In the genomic region with DNA sequence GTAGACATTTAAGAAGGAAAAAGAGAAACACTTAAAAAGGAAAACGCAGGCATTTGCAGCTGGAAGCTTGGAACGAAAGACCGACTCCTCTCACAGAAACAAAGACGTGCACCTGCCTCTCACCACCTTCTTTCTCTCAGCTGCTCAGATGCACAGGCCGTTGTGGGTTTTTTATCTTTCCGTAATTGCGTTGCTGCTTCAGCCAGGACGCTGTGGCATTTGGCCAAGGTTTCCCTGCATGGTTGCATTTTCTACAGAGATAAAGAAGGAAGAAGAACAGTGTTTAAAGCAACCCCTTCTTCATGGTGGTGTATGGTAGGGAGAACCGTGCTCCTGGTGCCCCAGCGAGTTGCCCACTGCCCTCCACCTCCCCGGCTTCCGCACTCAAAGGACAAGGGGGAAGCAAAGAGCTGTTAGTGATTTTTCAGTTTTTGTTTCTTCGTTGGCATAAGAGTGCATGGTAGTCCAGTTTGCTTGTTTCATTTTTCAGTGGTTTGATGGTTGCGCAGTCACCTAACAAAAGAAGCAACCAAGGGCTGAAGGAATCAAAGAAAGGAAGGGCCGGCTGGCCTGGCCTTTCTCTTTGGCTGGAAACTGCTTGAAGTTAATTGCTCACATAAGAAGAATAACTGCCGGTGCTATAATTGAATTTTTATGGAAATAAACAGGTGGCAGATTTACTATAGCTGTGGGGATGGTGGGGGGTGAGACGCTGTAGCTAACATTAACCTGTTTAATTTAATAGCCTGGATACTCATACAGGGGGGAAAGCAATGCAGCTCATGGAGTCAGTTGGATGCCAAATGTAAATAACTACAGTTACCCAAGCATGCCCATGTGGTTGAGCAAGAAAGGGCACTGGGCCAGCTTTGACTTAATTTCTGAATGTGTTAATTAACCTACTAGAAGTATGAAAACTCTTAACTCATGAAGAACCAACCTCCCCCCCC, we compare ENCODE assay signal across 11 mouse cellular contexts.
DNase-seq lines count a peak whose midpoint lies in the region; ATAC-seq lines count a peak whose summit lies in the region.
"Had no signal": no experiment of that assay in that cellular context is flagged by ENCODE, and none has a peak within 500 bp of the region (broad histone marks: within the 10 kb centered on the region; RNA-seq: fewer than 3 reads in every experiment).

No protein-coding gene starts in this region.

- DNase-seq in embryonic facial prominence, embryonic 10.5 days (ENCODE audit: low spot score) = no peak
- peak; percentile 64 to 69 for DNase-seq in cerebellum, postnatal 10 days
- DNase-seq in frontal cortex, postnatal 14 days (ENCODE audit: low spot score in 2 of 2) = no peak
- no peak for DNase-seq in T-cell, adult 2 months (ENCODE audit: low spot score)
- DNase-seq: liver, embryonic 13.5 days had no signal

- H3K9me3 ChIP-seq in embryonic facial prominence, embryonic 12.5 days = no peaks in the 10 kb centered on the region
- H3K9me3 ChIP-seq in embryonic facial prominence, embryonic 10.5 days = no peaks in the 10 kb centered on the region
- H3K9me3 ChIP-seq in hindbrain, embryonic 15.5 days = no peaks in the 10 kb centered on the region
- no peaks in the 10 kb centered on the region for H3K9me3 ChIP-seq in limb, embryonic 15.5 days
- H3K9me3 ChIP-seq in intestine, embryonic 16.5 days (ENCODE audit: control insufficient read depth, low read length) = no peaks in the 10 kb centered on the region
- H3K9me3 ChIP-seq: heart, embryonic 13.5 days; liver, embryonic 13.5 days had no signal

- 0 out of 2 replicates have a peak overlapping the region, but pooled peaks have one; percentile 7 for H3K27ac ChIP-seq in embryonic facial prominence, embryonic 12.5 days
- no peak overlapping the region for H3K27ac ChIP-seq in embryonic facial prominence, embryonic 10.5 days (replicated peaks)
- H3K27ac ChIP-seq in hindbrain, embryonic 15.5 days (replicated peaks) = peak overlapping the region; percentile 62
- 0 out of 2 replicates have a peak overlapping the region, but pooled peaks have one; percentile 33 for H3K27ac ChIP-seq in limb, embryonic 15.5 days
- H3K27ac ChIP-seq in intestine, embryonic 16.5 days (ENCODE audit: low read length) = no peak overlapping the region
- H3K27ac ChIP-seq: heart, embryonic 13.5 days; liver, embryonic 13.5 days had no signal

- no peaks in the 10 kb centered on the region for H3K36me3 ChIP-seq in embryonic facial prominence, embryonic 12.5 days
- no peaks in the 10 kb centered on the region for H3K36me3 ChIP-seq in embryonic facial prominence, embryonic 10.5 days (replicated peaks)
- no peaks in the 10 kb centered on the region for H3K36me3 ChIP-seq in hindbrain, embryonic 15.5 days
- H3K36me3 ChIP-seq in limb, embryonic 15.5 days = no peaks in the 10 kb centered on the region
- H3K36me3 ChIP-seq in intestine, embryonic 16.5 days (ENCODE audit: control insufficient read depth, insufficient read depth, low read length) = no peaks in the 10 kb centered on the region
- H3K36me3 ChIP-seq: heart, embryonic 13.5 days; liver, embryonic 13.5 days had no signal

- no peak overlapping the region for H3K4me2 ChIP-seq in embryonic facial prominence, embryonic 12.5 days (replicated peaks)
- peak overlapping the region; percentile 30 for H3K4me2 ChIP-seq in hindbrain, embryonic 15.5 days
- no peak overlapping the region for H3K4me2 ChIP-seq in limb, embryonic 15.5 days
- H3K4me2 ChIP-seq in intestine, embryonic 16.5 days (ENCODE audit: low read depth, low read length) = no peak overlapping the region
- H3K4me2 ChIP-seq: heart, embryonic 13.5 days; liver, embryonic 13.5 days had no signal

- no peak for ATAC-seq in embryonic facial prominence, embryonic 12.5 days (ENCODE audit: insufficient number of reproducible peaks, insufficient read depth, low FRiP score, low TSS enrichment)
- ATAC-seq in hindbrain, embryonic 15.5 days (ENCODE audit: low FRiP score, low read depth) = peak; percentile 74
- no peak for ATAC-seq in limb, embryonic 15.5 days (ENCODE audit: insufficient number of reproducible peaks, low FRiP score, low TSS enrichment, low read depth)
- no peak for ATAC-seq in intestine, embryonic 16.5 days
- ATAC-seq: CD4-positive, CD25-positive, alpha-beta regulatory T cell, adult 4 months had no signal

- H3K27me3 ChIP-seq in embryonic facial prominence, embryonic 12.5 days = no peaks in the 10 kb centered on the region
- no peaks in the 10 kb centered on the region for H3K27me3 ChIP-seq in embryonic facial prominence, embryonic 10.5 days (replicated peaks; ENCODE audit: low read depth, poor library complexity, severe bottlenecking)
- no peaks in the 10 kb centered on the region for H3K27me3 ChIP-seq in hindbrain, embryonic 15.5 days
- no peaks in the 10 kb centered on the region; the same call in 1 of the 2 replicates for H3K27me3 ChIP-seq in limb, embryonic 15.5 days
- no peaks in the 10 kb centered on the region for H3K27me3 ChIP-seq in intestine, embryonic 16.5 days (replicated peaks; ENCODE audit: control insufficient read depth, insufficient read depth, low read length)
- H3K27me3 ChIP-seq: heart, embryonic 13.5 days; liver, embryonic 13.5 days had no signal

- WGBS in embryonic facial prominence, embryonic 12.5 days = 78% methylated on average over 17 of the region's 17 CpGs
- 85% methylated on average over 17 of the region's 17 CpGs for WGBS in embryonic facial prominence, embryonic 10.5 days
- 46% methylated on average over 17 of the region's 17 CpGs for WGBS in hindbrain, embryonic 15.5 days
- 52% methylated on average over 17 of the region's 17 CpGs for WGBS in limb, embryonic 15.5 days
- WGBS in intestine, embryonic 16.5 days = 82% methylated on average over 17 of the region's 17 CpGs

- H3K4me1 ChIP-seq in embryonic facial prominence, embryonic 12.5 days = 0 out of 2 replicates have a peak, but pooled peaks cover 2% of the 10 kb centered on the region
- 0 out of 2 replicates have a peak, but pooled peaks cover 3% of the 10 kb centered on the region for H3K4me1 ChIP-seq in embryonic facial prominence, embryonic 10.5 days
- H3K4me1 ChIP-seq in hindbrain, embryonic 15.5 days (replicated peaks) = peaks cover 18% of the 10 kb centered on the region
- peaks cover 10% of the 10 kb centered on the region for H3K4me1 ChIP-seq in limb, embryonic 15.5 days
- H3K4me1 ChIP-seq in intestine, embryonic 16.5 days (ENCODE audit: control insufficient read depth, insufficient read depth, low read length) = no peaks in the 10 kb centered on the region
- H3K4me1 ChIP-seq: liver, embryonic 13.5 days had no signal

- no peak overlapping the region for H3K9ac ChIP-seq in embryonic facial prominence, embryonic 12.5 days
- no peak overlapping the region for H3K9ac ChIP-seq in hindbrain, embryonic 15.5 days
- no peak overlapping the region for H3K9ac ChIP-seq in limb, embryonic 15.5 days
- no peak overlapping the region for H3K9ac ChIP-seq in intestine, embryonic 16.5 days (ENCODE audit: low read depth, low read length)
- H3K9ac ChIP-seq: heart, embryonic 13.5 days; liver, embryonic 13.5 days had no signal

- H3K4me3 ChIP-seq in embryonic facial prominence, embryonic 12.5 days = no peak overlapping the region
- no peak overlapping the region for H3K4me3 ChIP-seq in embryonic facial prominence, embryonic 10.5 days
- no peak overlapping the region for H3K4me3 ChIP-seq in hindbrain, embryonic 15.5 days
- H3K4me3 ChIP-seq in limb, embryonic 15.5 days = no peak overlapping the region
- H3K4me3 ChIP-seq in intestine, embryonic 16.5 days (ENCODE audit: low read length) = no peak overlapping the region
- H3K4me3 ChIP-seq: heart, embryonic 13.5 days; liver, embryonic 13.5 days had no signal

Comparison
In these comparisons a context has a peak if more than half of its experiments do, and no peak if none do; other contexts are left out.
1. H3K27ac ChIP-seq: peak in embryonic facial prominence, embryonic 12.5 days (single experiment), hindbrain, embryonic 15.5 days (single experiment) and limb, embryonic 15.5 days (single experiment); none in embryonic facial prominence, embryonic 10.5 days (single experiment) and intestine, embryonic 16.5 days (single experiment).
2. DNase-seq: peak in cerebellum, postnatal 10 days (2 of 2); none in embryonic facial prominence, embryonic 10.5 days (single experiment), frontal cortex, postnatal 14 days (0 of 2) and T-cell, adult 2 months (single experiment).